Mouse (Mus musculus): ENCODE data around the gene Tusc2.

DNA sequence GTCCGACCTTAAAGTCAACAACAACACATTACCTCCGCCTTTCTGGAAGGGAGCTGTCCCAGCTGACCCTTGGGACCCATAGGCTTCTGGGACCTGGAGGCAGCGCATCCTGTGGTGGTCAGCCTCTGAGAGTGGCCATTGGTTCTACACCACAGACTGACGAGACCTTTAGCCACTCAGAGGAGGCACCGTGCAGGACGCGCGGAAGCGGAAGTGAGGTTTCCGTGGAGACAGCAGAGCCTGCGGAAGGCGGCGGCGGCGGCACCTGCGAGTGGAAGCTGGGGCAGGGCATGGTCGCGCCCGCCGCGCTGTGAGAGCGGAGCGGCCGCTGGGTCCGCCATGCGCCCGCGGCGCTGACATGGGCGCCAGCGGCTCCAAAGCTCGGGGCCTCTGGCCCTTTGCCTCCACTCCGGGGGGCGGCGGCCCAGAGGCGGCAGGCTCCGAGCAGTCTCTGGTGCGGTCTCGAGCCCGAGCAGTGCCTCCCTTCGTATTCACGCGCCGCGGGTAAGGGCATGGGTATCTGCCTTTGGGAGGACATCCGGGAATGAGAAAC lies at the start of gene Tusc2:
- no peak for TF ChIP-seq CTCF (conservative IDR thresholded peaks at IDR 0.05; ENCODE audit: low read length)
- no peak for TF ChIP-seq POU5F1 (IDR thresholded peaks at IDR 0.05; ENCODE audit: borderline replicate concordance, low read length)
- no peak for TF ChIP-seq NANOG (IDR thresholded peaks at IDR 0.05; ENCODE audit: borderline replicate concordance, low read length)

Data from E14TG2a.4 (cell line).